ENCODE assay signal across 15 mouse cellular contexts in genomic region chr1:35579392-35579791, GRCm38 (mm10).
"Had no signal": no experiment of that assay in that cellular context is flagged by ENCODE, and none has a peak within 500 bp of the region (broad histone marks: within the 10 kb centered on the region; RNA-seq: fewer than 3 reads in every experiment).

No protein-coding gene starts in this region.

- H3K27me3 ChIP-seq: lung, embryonic 15.5 days; megakaryocyte, embryonic 14.5 days; midbrain, embryonic 13.5 days; midbrain, embryonic 15.5 days; neural tube, embryonic 12.5 days; stomach, embryonic 15.5 days had no signal

- H3K36me3 ChIP-seq: lung, embryonic 15.5 days; midbrain, embryonic 13.5 days; midbrain, embryonic 15.5 days; neural tube, embryonic 12.5 days; stomach, embryonic 15.5 days had no signal

- DNase-seq: lung, postnatal 14 days; lung, postnatal 36 days; right cerebral cortex, postnatal 14 days; thymus, adult 2 months; thymus, postnatal 25 days; thymus, postnatal 4 days had no signal

- H3K27ac ChIP-seq: lung, embryonic 15.5 days; macrophage; midbrain, embryonic 13.5 days; midbrain, embryonic 15.5 days; neural tube, embryonic 12.5 days; stomach, embryonic 15.5 days; stomach, postnatal 0 days had no signal

- H3K4me3 ChIP-seq: lung, embryonic 15.5 days; megakaryocyte, embryonic 14.5 days; midbrain, embryonic 13.5 days; midbrain, embryonic 15.5 days; neural tube, embryonic 12.5 days; stomach, embryonic 15.5 days had no signal

- H3K9me3 ChIP-seq: lung, embryonic 15.5 days; midbrain, embryonic 13.5 days; midbrain, embryonic 15.5 days; neural tube, embryonic 12.5 days; stomach, embryonic 15.5 days had no signal

- H3K4me2 ChIP-seq: lung, embryonic 15.5 days; midbrain, embryonic 11.5 days; midbrain, embryonic 13.5 days; midbrain, embryonic 15.5 days; neural tube, embryonic 12.5 days; stomach, embryonic 15.5 days had no signal

- H3K4me1 ChIP-seq: lung, embryonic 15.5 days; megakaryocyte, embryonic 14.5 days; midbrain, embryonic 13.5 days; midbrain, embryonic 15.5 days; neural tube, embryonic 12.5 days; stomach, embryonic 15.5 days had no signal

- H3K9ac ChIP-seq: lung, embryonic 15.5 days; midbrain, embryonic 13.5 days; midbrain, embryonic 15.5 days; neural tube, embryonic 12.5 days; stomach, embryonic 15.5 days had no signal
